Mouse (Mus musculus): ENCODE data around the gene Lamc2. TPM values are rescaled to one million over a fixed set of nuclear protein-coding genes. Genes with fewer than 3 reads are reported as not detected.
"Not testable (repeated sequence)": the region's sequence is repeated elsewhere in the genome, so short reads cannot be mapped to it uniquely, and the experiment has no call there.

Gene Lamc2
- polyA plus RNA-seq, 2 experiments = 4.9 to 10.6 TPM

DNA sequence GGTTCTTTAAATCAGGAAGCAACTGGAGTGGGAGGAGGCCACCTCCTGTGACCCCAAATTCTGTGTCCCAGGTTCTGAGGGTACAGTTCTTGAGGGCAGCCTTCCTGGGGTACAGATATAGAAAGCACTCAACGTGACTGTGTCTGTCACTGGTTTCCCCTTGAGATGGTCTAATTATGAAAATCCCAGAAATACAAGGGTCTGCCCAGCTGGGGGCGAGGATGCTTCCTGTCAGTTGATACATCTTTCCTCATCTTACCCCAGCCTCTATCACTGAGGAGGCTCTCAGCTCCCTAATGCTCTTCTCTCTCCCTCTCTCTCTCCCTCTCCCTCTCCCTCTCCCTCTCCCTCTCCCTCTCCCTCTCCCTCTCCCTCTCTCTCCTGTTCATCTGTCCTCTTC lies 96.2 kb downstream of the Lamc2 start:
- no peak overlapping the region for H3K4me3 ChIP-seq (replicated peaks; ENCODE audit: low read length)
- H3K9me3 ChIP-seq (ENCODE audit: control insufficient read depth, low read length) = no peaks in the 10 kb centered on the region
- no peak overlapping the region for H3K4me2 ChIP-seq (replicated peaks; ENCODE audit: low read depth, low read length, severe bottlenecking)
- no peaks in the 10 kb centered on the region for H3K27me3 ChIP-seq (ENCODE audit: control insufficient read depth, insufficient read depth, low read length)
- DNase-seq (ENCODE audit: low spot score) (no peak), ATAC-seq (ENCODE audit: low FRiP score, low read depth) (no peak)
- no peak overlapping the region for H3K27ac ChIP-seq (replicated peaks; ENCODE audit: low read depth, low read length)
- peaks cover 5% of the 10 kb centered on the region for H3K4me1 ChIP-seq (ENCODE audit: control insufficient read depth, insufficient read depth, low read length)
- no peak overlapping the region for H3K9ac ChIP-seq (ENCODE audit: low read depth, low read length, severe bottlenecking)
- WGBS = 76% methylated on average over 2 of the region's 2 CpGs
- H3K36me3 ChIP-seq (ENCODE audit: control insufficient read depth, insufficient read depth, low read length) = no peaks in the 10 kb centered on the region
- TF ChIP-seq POLR2A (IDR thresholded peaks at IDR 0.05; ENCODE audit: borderline replicate concordance, extremely low read depth, insufficient read depth, insufficient read length) = no peak

- Histone ChIP-seq H3K9ac (ENCODE audit: low read depth, low read length, severe bottlenecking) (no peak overlapping the region), H3K36me3 (ENCODE audit: control insufficient read depth, insufficient read depth, low read length) (no peaks in the 10 kb centered on the region), H3K4me3 (replicated peaks; ENCODE audit: low read length) (no peak overlapping the region), H3K4me2 (replicated peaks; ENCODE audit: low read depth, low read length, severe bottlenecking) (no peak overlapping the region), H3K27ac (replicated peaks; ENCODE audit: low read depth, low read length) (no peak overlapping the region), H3K9me3 (ENCODE audit: control insufficient read depth, low read length) (no peaks in the 10 kb centered on the region), H3K4me1 (ENCODE audit: control insufficient read depth, insufficient read depth, low read length) (peaks cover 5% of the 10 kb centered on the region), H3K27me3 (ENCODE audit: control insufficient read depth, insufficient read depth, low read length) (no peaks in the 10 kb centered on the region)
- TF ChIP-seq POLR2A (IDR thresholded peaks at IDR 0.05; ENCODE audit: borderline replicate concordance, extremely low read depth, insufficient read depth, insufficient read length) = no peak
- no peak for DNase-seq (ENCODE audit: low spot score)
- WGBS = 77% methylated on average over 5 of the region's 5 CpGs
- ATAC-seq (ENCODE audit: low FRiP score, low read depth) = no peak
Observed at GRCm38 (mm10) chr1:153087771-153088170, 98.5 kb downstream of the Lamc2 start.

DNA sequence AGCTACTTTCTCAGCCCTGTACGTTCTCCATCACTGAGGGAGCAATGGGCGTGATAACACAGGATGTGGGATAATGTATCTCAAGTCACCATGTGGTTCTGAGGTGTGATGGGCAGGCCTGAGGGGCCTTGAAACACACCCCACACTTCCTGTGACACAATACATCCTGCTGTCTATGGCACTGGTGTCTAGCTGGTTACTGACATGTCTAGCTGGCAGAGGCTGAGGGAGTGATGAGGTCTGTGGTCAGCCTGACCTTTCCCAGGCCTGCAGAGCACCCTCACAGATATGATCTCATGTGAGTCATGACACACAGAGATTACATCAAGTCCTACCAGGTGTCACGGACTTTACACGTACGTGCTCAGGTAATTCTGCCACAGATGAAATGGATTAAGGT lies 101.0 kb downstream of the Lamc2 start:
- Histone ChIP-seq H3K4me3 (replicated peaks; ENCODE audit: low read length) (no peak overlapping the region), H3K9me3 (ENCODE audit: control insufficient read depth, low read length) (no peaks in the 10 kb centered on the region), H3K27me3 (ENCODE audit: control insufficient read depth, insufficient read depth, low read length) (no peaks in the 10 kb centered on the region), H3K4me2 (replicated peaks; ENCODE audit: low read depth, low read length, severe bottlenecking) (no peak overlapping the region), H3K4me1 (ENCODE audit: control insufficient read depth, insufficient read depth, low read length) (no peaks in the 10 kb centered on the region), H3K9ac (ENCODE audit: low read depth, low read length, severe bottlenecking) (no peak overlapping the region), H3K27ac (replicated peaks; ENCODE audit: low read depth, low read length) (no peak overlapping the region), H3K36me3 (ENCODE audit: control insufficient read depth, insufficient read depth, low read length) (no peaks in the 10 kb centered on the region)
- TF ChIP-seq POLR2A (IDR thresholded peaks at IDR 0.05; ENCODE audit: borderline replicate concordance, extremely low read depth, insufficient read depth, insufficient read length) = no peak
- ATAC-seq (ENCODE audit: low FRiP score, low read depth) = no peak
- WGBS = 90% methylated on average over 5 of the region's 5 CpGs
- no peak for DNase-seq (ENCODE audit: low spot score)

- no peaks in the 10 kb centered on the region for H3K36me3 ChIP-seq (ENCODE audit: control insufficient read depth, insufficient read depth, low read length)
- H3K4me1 ChIP-seq (ENCODE audit: control insufficient read depth, insufficient read depth, low read length) = no peaks in the 10 kb centered on the region
- H3K9ac ChIP-seq (ENCODE audit: low read depth, low read length, severe bottlenecking) = no peak overlapping the region
- ATAC-seq (ENCODE audit: low FRiP score, low read depth) (no peak), DNase-seq (ENCODE audit: low spot score) (no peak)
- H3K4me3 ChIP-seq (replicated peaks; ENCODE audit: low read length) = no peak overlapping the region
- H3K4me2 ChIP-seq (replicated peaks; ENCODE audit: low read depth, low read length, severe bottlenecking) = no peak overlapping the region
- 65% methylated on average over 6 of the region's 6 CpGs for WGBS
- H3K9me3 ChIP-seq (ENCODE audit: control insufficient read depth, low read length) = no peaks in the 10 kb centered on the region
- no peaks in the 10 kb centered on the region for H3K27me3 ChIP-seq (ENCODE audit: control insufficient read depth, insufficient read depth, low read length)
- no peak for TF ChIP-seq POLR2A (IDR thresholded peaks at IDR 0.05; ENCODE audit: borderline replicate concordance, extremely low read depth, insufficient read depth, insufficient read length)
- H3K27ac ChIP-seq (replicated peaks; ENCODE audit: low read depth, low read length) = no peak overlapping the region
Observed at GRCm38 (mm10) chr1:153084191-153084590, 102.1 kb downstream of the Lamc2 start.

DNA sequence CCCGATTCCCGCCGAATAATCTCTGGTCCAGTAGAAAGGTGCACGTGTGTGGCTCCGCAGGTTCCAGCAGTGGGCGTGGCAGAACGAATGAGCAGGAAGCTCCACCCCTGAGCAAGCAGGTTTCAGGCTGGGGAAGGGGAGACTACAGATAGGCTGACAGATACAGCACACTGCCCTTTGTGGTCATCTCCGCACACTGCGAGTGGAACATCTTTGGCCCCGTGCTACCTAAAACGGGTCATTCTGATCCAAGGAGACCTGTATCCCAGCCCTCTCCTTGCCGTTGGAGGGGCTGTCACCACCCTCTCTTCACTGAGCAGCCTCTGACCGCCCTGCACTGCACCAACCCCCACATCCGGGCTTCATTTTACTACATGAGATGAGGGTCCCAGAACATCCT lies 103.0 kb downstream of the Lamc2 start:
- not testable (repeated sequence) for H3K9ac ChIP-seq (ENCODE audit: low read depth, low read length, severe bottlenecking); H3K4me3 ChIP-seq (replicated peaks; ENCODE audit: low read length); H3K4me2 ChIP-seq (replicated peaks; ENCODE audit: low read depth, low read length, severe bottlenecking); H3K27me3 ChIP-seq (ENCODE audit: control insufficient read depth, insufficient read depth, low read length); H3K36me3 ChIP-seq (ENCODE audit: control insufficient read depth, insufficient read depth, low read length); ATAC-seq (ENCODE audit: low FRiP score, low read depth); H3K9me3 ChIP-seq (ENCODE audit: control insufficient read depth, low read length); H3K4me1 ChIP-seq (ENCODE audit: control insufficient read depth, insufficient read depth, low read length); DNase-seq (ENCODE audit: low spot score); H3K27ac ChIP-seq (replicated peaks; ENCODE audit: low read depth, low read length)
- 89% methylated on average over 7 of the region's 14 CpGs for WGBS

GRCm38 (mm10) chr1:153075955-153076354 lies 110.3 kb downstream of the Lamc2 start:
- Histone ChIP-seq H3K27me3 (ENCODE audit: control insufficient read depth, insufficient read depth, low read length) (peaks cover 18% of the 10 kb centered on the region), H3K4me2 (replicated peaks; ENCODE audit: low read depth, low read length, severe bottlenecking) (no peak overlapping the region), H3K9ac (ENCODE audit: low read depth, low read length, severe bottlenecking) (no peak overlapping the region), H3K4me1 (ENCODE audit: control insufficient read depth, insufficient read depth, low read length) (peaks cover 10% of the 10 kb centered on the region), H3K4me3 (replicated peaks; ENCODE audit: low read length) (no peak overlapping the region), H3K27ac (replicated peaks; ENCODE audit: low read depth, low read length) (no peak overlapping the region), H3K36me3 (ENCODE audit: control insufficient read depth, insufficient read depth, low read length) (no peaks in the 10 kb centered on the region), H3K9me3 (ENCODE audit: control insufficient read depth, low read length) (no peaks in the 10 kb centered on the region)
- no peak for DNase-seq (ENCODE audit: low spot score)
- ATAC-seq (ENCODE audit: low FRiP score, low read depth) = no peak
- 57% methylated on average over 6 of the region's 6 CpGs for whole genome bisulfite sequencing
- no peak for TF ChIP-seq POLR2A (IDR thresholded peaks at IDR 0.05; ENCODE audit: borderline replicate concordance, extremely low read depth, insufficient read depth, insufficient read length)

All from limb, embryonic 14.5 days (tissue).